Mouse (Mus musculus) cerebellum, adult 2 months (tissue): ENCODE measurements around the gene Ezr. TPM values are rescaled to one million over a fixed set of nuclear protein-coding genes. Genes with fewer than 3 reads are reported as not detected.

Experiments
- DNase-seq, 2 experiments: peaks; one replicate each; pipeline ENCODE4 v3.0.0; 2021
- H3K27ac ChIP-seq: fragments of 200-500 bp; 2 replicates; pipeline ENCODE4 v1.5.1; 2012; ENCODE audit warnings: low read length, control low read depth, inconsistent platforms; ENCODE audit not compliant: insufficient read depth
- H3K27me3 ChIP-seq: fragments of 200-500 bp; 2 replicates; pipeline ENCODE4 v1.6.1; 2012; ENCODE audit warnings: inconsistent platforms, mild to moderate bottlenecking, low read length, moderate library complexity; ENCODE audit not compliant: control insufficient read depth, insufficient read depth
- H3K4me1 ChIP-seq: fragments of 200-500 bp; 2 replicates; pipeline ENCODE4 v1.6.1; 2011; ENCODE audit warnings: low read length; ENCODE audit not compliant: control insufficient read depth, insufficient read depth
- H3K4me3 ChIP-seq: fragments of 200-500 bp; replicated peaks from 2 replicates; pipeline ENCODE3; 2011; ENCODE audit warnings: mild to moderate bottlenecking, low read depth, low read length, control low read depth; ENCODE audit not compliant: insufficient read depth
- CTCF ChIP-seq: fragments of 200-500 bp; IDR thresholded peaks from 2 replicates; pipeline ENCODE4 v1.5.1; 2011; ENCODE audit warnings: low read depth, mild to moderate bottlenecking, control low read depth, low read length, moderate library complexity, borderline replicate concordance; ENCODE audit not compliant: insufficient read depth
- POLR2A ChIP-seq: fragments of 200-500 bp; IDR thresholded peaks from 2 replicates; pipeline ENCODE4 v1.6.1; 2011; ENCODE audit warnings: low read length, control low read depth, borderline replicate concordance; ENCODE audit not compliant: insufficient read depth
- WGBS: fragments of 180-500 bp; shearing (Covaris S2); methylation state at CpG from one replicate; pipeline ENCODE4 v1.1.7; 2018; 5-methylcytosine and 5-hydroxymethylcytosine counted together
- polyA plus RNA-seq: library from polyadenylated mRNA; depleted of rRNA; stranded (reverse); fragments of >200 nt; gene quantifications from 2 replicates; pipeline ENCODE4 v1.2.3, GENCODE M21; 2012

The Ezr gene
- polyA plus RNA-seq, 1 experiment, result 12.1 TPM

DNA sequence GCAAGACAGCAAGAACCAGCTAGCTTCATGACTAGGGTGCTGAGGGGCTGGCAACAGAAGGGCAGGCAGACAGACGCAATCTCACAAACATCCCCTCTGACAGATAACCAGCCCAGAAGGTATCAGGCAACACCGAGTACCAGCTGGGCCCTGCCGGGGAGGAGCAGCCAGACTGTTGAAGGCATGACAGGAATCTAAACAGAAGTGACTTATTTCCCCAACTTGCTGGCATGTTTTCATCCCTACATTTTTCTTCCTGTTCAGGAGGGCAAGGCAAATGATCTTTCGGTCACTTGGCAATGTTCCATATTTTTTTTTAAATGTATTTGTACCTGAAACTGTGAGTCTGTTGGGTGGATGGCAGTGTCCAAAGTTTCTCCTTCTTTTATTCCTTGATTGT is 32.1 kb upstream of the Ezr start:
- H3K4me3 ChIP-seq, result no peak overlapping the region
- TF ChIP-seq POLR2A (no peak), CTCF (no peak)
- 49% methylated on average over 4 of the region's 4 CpGs for WGBS
- H3K4me1 ChIP-seq, result no peaks in the 10 kb centered on the region
- no peaks in the 10 kb centered on the region for H3K27me3 ChIP-seq
- DNase-seq, result no peak
- H3K27ac ChIP-seq, result no peak overlapping the region

DNA sequence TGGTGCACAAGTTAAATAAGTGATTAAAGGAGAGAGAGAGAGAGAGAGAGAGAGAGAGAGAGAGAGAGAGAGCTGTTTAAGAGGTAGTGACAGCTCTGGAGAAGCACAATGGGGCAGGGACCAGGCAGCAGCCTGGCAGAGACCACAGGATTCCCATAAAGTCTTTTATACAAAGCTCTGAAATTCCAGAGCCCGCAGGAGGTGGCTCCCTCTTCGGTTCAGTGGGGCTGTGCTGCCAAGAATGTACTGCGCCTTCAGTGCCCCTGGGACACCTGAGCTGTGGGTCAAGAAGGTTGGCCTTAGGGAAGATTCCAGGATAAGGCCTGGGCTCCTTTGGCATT is 30.2 kb upstream of the Ezr start:
- Histone ChIP-seq H3K27ac (no peak overlapping the region), H3K4me1 (no peaks in the 10 kb centered on the region), H3K27me3 (no peaks in the 10 kb centered on the region), H3K4me3 (no peak overlapping the region)
- DNase-seq, result no peak
- TF ChIP-seq CTCF (no peak), POLR2A (no peak)
- WGBS, result 31% methylated on average over 3 of the region's 3 CpGs

DNA sequence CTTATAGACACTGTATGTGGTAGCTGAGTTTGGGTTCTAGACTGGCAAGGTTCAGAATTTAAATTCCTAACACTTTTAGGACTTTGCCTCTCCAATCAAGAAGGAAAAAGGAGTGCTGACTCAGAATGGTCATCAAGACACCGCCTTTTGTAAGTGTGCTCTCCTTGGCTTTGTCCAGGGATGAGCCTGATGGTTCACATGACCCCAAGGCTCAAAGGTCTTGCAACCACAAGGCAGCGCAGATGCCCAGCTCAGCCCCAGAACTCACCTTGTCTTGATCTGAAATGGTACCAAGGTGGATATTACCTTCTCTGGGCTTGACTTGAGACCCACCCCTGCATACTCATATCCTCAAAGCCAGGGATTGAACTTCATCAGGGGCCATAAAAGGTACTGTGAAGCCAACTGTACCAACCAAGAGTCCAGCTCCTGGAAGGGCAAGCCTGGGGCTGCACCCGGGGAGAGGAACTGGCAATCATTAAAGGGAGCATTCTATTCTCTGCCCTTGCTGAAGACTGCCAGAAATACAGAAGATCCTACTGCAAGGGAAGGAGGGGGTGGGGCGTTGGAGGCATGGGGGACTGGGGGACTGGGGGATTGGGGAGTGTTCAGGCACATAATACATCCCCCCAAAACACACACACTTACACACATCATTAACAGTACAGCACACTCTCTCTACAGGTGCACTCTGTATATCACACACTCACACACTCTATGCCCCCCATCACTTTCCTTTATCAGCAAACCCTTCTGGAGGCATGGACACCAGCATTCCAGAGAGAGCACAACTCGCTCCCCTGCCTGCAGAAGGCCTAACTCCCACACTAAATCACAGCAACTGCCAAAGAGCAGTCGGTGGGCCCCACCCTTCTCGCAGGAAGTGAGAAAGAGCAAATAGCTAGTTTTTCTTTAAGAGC is 29.6 kb upstream of the Ezr start:
- H3K27ac ChIP-seq, result no peak overlapping the region
- no peak for DNase-seq
- no peak overlapping the region for H3K4me3 ChIP-seq
- TF ChIP-seq POLR2A (no peak), CTCF (no peak)
- H3K27me3 ChIP-seq, result no peaks in the 10 kb centered on the region
- 59% methylated on average over 7 of the region's 7 CpGs for WGBS
- no peaks in the 10 kb centered on the region for H3K4me1 ChIP-seq

DNA sequence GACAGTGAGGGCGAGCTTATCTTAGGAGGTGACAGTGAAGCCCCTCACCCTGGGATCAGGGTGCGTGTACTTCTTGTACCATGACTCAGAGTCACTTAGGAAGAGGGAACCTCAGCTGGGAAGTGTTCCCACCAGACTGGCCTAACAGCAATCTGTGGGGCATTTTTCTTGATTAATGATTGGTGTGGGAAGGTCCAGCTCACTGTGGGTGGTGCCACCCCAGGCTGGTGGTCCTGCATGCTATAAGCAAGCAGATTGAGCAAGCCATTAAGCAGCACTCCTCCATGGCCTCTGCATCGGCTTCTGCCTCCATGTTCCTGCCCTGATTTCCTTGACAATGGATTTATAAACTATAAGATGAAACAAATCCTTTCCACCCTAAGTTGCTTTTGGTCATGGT is 26.7 kb upstream of the Ezr start:
- H3K27me3 ChIP-seq, result no peaks in the 10 kb centered on the region
- no peak overlapping the region for H3K27ac ChIP-seq
- 88% methylated on average over 3 of the region's 3 CpGs for WGBS
- no peaks in the 10 kb centered on the region for H3K4me1 ChIP-seq
- no peak for DNase-seq
- no peak overlapping the region for H3K4me3 ChIP-seq
- TF ChIP-seq POLR2A, result no peak
- no peak for TF ChIP-seq CTCF

DNA sequence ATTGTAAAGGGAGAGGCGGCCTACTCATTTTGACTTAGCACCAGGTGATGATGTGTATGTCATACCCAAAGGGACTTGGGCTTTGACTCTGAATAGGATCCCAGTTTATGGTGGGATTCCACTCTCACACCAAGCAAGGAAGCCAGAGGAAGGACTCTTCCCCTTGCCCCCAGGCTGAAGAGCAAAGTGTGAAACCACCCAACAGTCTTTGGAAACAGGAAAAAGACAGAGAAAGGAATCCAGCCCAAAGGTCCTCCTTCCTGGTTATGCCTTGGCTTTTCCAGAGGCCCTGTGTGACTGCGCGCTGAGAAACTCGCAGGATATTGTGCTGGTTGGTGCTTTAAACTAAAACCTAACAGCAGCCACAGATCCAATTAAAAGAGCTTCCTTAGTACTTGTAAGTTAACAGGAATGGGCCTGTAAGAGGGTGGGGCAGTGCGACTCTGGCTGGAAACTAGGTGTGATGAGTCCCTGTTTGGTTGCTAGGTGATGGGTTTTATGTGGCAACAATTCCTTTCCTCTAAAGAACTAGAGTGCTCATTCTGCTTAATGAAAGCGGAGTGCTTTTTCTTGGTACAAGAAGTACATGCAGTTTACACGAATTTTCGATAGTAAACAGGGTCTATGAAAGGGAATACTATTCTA is 26.1 kb upstream of the Ezr start:
- 79% methylated on average over 8 of the region's 8 CpGs for WGBS
- no peak overlapping the region for H3K4me3 ChIP-seq
- H3K27me3 ChIP-seq, result no peaks in the 10 kb centered on the region
- H3K4me1 ChIP-seq, result no peaks in the 10 kb centered on the region; the same call in 1 of the 2 replicates
- no peak for TF ChIP-seq CTCF
- no peak for TF ChIP-seq POLR2A
- no peak overlapping the region for H3K27ac ChIP-seq
- no peak for DNase-seq

DNA sequence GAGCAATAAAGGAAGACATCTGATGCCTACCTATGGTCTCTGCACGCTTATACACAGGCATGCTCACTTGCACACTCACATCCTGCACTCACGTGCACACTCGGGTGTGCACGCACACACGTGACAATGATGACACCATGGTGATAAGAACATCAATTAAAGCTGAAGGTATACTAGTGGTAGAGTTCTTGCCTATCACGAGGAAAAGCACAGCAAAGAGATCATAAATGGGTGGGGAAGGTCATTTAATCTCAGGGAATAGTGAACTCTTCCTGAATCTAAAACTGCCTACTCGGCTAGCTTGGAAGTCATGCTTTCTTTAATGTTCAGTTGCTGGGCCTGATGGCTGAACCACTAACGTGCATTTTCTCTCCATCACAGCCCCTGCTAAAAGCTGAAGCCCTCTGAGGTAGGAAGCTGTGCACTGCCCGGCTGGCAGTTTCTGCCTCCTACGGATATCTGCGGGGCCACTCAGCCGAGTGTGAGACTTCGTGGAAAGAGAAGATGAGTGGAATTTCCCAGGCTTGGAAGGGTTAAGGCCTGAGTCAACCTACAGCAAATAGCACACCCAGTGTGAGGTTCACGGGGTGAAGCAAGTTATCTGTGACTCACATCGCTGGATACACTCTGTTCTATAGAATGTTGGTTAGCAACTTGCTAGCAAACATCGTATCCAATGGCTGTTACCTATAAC is 25.4 kb upstream of the Ezr start:
- Histone ChIP-seq H3K27ac (no peak overlapping the region), H3K27me3 (no peaks in the 10 kb centered on the region), H3K4me1 (no peaks in the 10 kb centered on the region; the same call in 1 of the 2 replicates), H3K4me3 (no peak overlapping the region)
- TF ChIP-seq CTCF (no peak), POLR2A (no peak)
- no peak for DNase-seq
- WGBS, result 86% methylated on average over 16 of the region's 16 CpGs

DNA sequence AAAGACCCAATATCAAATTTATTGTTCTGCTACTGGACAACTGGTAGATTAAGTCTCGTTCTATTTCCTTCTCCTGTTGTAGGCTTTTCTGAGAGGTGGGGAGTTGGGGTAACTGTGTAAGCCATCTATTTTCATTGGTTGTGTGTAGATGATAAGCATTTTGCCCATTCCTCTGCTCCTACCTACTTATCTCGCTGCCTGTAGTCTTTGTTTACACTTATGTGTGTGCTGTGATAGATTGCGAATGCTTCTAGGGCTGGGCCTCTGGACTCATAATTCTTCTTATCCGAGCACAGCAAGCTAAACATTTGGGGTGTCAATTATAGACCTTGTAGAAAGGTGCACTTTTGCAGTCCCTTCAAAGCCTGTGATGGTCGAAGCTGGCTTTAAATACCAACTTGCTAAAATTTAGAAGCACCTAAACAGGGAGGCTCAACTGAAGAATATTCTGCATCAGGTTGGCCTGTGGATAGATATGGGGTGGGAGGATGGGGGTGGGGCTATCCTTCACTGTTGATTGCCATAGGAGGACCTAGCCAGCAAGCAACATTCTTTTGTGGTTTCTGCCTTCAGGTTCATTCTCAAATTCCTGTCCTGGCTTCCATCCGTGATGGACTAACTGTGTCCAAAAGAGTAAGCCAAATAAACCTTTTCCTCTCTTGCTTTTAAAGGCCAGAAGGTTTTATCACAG is 22.4 kb upstream of the Ezr start:
- no peak for TF ChIP-seq CTCF
- TF ChIP-seq POLR2A, result no peak

More for the DNA sequence above, 22.4 kb upstream of the Ezr start:
- no peak for DNase-seq
- Histone ChIP-seq H3K27ac (no peak overlapping the region), H3K4me3 (no peak overlapping the region), H3K27me3 (no peaks in the 10 kb centered on the region; the same call in 1 of the 2 replicates), H3K4me1 (no peaks in the 10 kb centered on the region; the same call in 1 of the 2 replicates)
- 89% methylated on average over 6 of the region's 6 CpGs for WGBS
